Mouse (Mus musculus) neural tube, embryonic 10.5 days (tissue): ENCODE results near the gene Scd1.
A peak's percentile ranks its signal among the peaks of the same experiment; 100 is the strongest.

ENCODE experiments used
- DNase-seq: peaks from one replicate; pipeline ENCODE4 v3.0.0-alpha.2; 2017; ENCODE audit warnings: low spot score; ENCODE audit errors: extremely low spot score

Gene Scd1

DNA sequence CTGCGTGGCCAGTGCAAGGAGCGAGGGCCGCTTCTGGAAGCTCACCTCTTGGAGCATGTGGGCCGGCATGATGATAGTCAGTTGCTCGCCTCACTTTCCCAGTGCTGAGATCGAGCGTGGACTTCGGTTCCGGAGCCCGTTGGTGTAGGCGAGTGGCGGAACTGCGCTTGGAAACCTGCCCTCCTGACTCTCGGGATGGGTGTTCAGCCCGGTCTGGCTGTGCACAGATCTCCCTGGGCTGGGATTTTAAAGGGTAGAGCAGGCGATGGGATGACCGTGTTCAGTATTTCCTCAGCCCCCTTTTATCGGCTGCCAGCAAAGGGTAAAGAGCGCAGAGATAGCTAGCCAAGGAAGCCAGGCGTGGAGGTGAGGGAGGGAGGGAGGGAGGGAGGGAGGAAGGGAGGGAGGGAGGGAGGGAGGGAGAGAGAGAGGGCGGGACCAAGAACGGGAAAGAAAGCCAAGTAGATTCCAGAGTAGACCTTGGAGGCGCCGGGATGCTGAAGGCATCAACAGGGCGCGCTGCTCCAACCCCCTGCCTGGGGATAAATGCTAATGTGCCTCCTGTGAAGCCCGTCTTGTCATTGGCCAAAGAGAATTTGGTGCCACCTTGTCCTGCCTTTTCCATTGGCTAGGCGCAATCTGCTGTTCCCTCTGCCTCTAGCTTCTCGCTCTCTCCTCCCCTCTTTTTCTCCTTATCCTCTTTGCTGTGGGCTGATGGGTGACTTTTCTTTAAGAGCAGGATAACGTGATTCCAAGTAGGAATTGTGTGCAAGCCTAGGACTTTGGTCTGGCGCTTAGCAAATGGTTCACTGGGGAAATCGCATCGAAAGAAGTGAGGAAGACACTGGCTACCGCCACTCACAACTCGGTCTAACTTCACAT, at the start of gene Scd1:
Gene Scd1 (minus strand): TSS at position 539 of the 882 bp plus-strand sequence.
- peak; percentile 77 for DNase-seq

DNA sequence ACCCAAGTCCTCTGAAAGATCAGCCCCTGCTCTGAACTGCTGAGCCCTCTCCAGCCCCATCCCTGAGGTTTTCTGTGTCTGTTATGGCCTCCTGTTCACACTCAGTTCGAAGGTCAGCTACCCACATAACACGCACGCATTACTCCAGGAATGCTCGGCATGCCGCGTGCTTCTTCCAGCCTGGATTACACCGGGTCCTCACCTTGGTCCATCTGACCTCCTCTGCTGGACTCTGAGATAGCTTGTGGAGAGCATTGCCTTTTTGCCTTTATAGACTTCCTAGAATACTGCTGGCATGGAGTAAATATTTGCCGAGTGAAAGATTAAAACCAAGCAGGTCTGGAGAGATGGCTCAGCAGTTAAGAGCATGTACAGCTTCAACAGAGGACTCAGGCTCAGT, 47.7 kb upstream of the Scd1 start:
- no peak for DNase-seq

DNA sequence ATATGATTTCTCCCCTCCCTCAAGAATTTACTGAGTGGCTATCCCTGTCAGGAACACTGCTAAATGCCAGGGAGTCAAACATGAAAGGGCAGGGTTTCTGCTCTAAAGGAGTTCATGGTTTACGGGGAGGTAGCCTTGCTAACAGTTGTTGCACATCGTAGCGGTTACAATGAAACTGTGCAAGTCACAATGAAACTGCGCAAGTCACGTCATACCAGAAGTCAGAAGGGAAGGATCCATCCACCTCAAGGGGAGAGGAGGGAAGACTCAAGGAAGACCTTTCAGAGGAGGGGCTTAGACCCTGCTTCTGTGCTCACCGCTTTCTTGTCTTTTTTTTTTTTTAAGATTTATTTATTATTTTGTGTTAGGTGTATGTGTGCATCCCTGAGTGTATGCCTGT, 47.2 kb upstream of the Scd1 start:
- DNase-seq: no peak

DNA sequence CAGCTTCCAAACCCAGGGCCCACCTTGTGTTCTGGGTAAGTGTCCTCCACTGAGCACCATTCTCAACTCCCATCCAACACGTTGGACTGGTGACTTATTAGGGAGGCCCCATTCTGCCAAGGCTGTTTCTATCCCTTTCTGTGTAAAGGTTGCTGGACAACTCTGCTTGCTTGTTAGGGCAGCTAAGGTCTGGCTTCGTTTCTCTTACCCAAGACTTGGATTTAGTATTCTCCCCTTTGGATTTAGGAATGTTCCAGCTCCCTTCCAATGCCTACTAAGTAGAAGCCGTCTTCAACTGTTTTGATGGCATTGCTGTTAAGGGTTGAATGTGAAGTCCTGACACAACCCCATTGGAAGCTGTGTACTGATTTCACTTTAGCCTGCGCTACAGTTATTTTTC, 40.2 kb upstream of the Scd1 start:
- no peak for DNase-seq

DNA sequence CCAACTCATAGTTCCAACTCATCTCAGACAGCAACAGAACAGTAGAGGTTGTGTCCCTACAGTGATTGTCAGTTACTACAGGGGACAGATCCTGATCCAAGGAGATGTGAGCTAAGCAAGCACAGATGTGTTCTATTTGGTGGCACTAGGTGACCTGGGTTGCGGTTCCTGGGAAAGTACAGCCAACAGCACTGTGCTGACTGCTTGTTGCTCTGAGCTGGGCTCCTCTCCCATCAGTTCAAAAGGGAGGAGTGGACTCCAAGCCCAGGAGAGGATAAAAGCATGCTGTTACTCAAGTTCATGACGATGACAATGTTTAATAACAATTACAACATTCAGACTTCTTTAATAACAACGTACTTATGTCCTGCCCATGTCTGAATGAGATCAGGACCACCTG, 38.1 kb upstream of the Scd1 start:
- no peak for DNase-seq

DNA sequence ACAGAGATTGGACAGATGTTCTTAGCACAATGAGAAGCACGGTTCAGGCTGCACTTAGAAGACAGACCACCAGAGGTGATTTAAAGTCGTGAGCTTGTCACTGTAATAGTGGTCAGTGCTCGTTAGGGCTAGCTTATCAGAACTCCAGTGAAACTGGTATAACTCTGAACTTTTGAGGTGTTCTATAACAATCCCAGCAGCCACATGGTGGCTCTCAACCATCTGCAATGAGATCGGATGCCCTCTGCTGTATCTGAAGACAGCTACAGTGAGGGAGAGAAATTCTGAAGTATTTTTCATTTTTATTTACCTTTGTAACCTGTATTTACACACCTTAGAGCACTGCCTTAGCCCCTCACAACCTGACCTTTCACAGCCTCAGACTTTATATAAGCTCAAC, 31.6 kb upstream of the Scd1 start:
- DNase-seq: no peak

DNA sequence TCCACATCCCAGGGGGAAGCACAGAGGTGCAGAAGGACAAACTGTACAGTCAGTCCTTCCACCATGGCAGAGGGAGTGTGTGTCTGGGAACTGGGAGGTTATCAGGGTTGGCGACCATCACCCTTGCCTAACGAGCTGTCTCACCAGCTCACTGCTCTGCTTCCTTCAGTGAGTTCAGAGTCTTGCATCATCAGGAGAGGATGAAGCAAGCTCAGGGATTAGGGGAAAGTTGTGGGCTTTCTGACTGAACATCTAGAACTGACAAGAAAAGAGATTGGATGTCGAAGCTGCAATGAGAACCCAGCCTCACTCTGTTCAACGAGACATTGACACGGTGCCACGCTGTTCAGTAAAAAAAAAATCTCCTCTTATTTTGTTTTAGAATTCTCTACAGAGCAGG, 30.3 kb upstream of the Scd1 start:
- DNase-seq: no peak

DNA sequence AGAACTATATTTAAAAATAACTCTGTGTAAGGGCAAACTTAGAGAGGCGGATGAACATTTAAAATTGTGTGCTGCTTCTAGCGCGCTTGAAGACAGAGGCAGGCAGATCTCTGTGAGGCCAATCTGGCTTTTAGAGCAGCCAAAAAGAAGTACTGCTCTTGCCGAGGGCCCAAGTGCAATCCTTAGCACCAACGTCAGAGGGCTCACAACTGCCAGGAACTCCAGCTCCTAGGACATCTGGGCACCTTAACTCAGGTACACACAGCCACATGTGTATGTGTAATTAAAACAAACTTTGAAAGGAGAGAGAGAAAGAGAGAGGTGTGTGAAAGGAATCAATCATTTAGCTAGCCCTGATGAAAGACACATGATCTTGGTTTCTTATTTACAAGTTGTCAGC, 24.4 kb upstream of the Scd1 start:
- no peak for DNase-seq

DNA sequence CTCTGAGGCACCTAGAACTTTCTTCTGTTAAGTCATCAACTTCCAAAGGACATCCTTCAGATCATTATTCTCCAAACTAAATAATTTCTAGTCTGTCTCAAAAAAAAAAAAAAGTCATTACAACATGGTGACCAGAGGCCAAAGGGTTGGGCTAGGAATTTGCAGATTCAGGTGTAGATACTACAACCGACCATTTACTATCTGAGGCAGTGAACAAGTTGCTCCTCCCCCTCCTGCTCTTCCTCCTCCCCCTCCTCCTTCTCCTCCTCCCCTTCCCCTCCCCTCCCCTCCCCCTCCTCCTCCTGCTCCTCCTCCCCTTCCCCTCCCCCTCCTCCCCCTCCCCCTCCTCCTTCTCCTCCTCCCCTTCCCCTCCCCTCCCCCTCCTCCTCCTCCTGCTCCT, 20.0 kb upstream of the Scd1 start:
- DNase-seq: no peak

DNA sequence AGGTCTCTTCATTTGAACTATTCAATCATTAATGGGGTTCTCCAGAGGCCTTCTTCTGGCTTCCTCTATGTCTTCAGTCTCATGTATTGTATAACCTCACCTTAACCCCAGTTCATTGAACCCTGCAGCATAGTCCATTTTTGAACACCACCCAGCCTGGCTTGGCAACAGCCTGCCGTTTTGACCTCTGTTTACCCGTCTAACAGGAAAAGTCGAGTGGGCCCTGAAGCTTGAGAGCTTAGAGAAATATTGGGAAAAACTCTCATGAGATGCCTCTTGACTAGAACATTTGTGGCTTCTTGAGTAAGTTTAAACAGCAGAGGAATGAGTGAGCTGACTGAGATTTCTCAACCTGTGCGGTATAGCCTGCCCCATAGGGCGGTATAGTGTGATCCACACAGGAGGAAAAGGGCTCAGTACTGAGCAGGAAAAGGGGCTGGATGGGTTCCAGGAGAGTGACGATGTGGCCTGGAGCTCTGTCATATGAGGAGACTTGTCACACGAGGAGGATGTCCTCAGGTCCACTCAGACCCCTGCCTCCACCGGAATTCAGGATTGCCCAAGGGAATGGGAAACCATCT, 14.5 kb upstream of the Scd1 start:
- DNase-seq: no peak

DNA sequence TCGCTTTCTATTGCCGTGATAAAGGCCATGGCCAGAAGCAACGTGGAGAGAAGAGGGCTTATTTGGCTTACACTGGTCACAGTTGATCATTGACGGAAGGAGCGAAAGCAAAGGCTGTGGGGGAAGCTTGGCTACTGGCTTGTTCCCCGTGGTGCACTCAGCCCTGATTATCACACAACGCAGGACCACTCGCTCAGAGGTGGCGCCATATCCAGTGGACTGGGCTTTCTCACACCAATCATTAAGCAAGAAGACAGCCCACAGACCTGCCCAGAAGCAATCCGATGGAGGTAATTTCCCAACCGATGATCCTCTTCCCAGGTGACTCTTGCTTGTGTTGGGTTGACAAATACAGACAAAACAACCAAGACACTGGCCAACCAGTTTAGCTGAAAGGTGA, 11.9 kb upstream of the Scd1 start:
- DNase-seq: no peak

DNA sequence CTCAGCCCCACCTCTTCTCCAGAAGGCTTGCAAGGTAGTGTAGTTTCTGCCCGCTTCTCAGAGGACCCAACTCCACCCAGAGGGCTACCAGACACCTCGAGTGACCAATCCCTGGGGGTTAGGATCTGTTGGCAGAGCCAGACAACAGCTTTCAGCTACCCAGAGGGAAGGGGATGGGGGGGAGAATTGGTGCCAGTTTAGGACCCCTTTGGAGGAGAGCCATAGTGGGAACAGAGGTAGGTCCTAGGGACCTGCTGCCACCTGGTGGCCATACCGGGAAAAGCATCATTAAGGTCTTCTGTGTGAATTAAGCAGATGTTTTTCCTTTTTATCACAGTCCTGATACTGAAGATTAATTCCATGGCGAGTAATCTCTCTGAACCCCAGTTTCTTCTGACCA, 11.3 kb upstream of the Scd1 start:
- peak; percentile 82 for DNase-seq

DNA sequence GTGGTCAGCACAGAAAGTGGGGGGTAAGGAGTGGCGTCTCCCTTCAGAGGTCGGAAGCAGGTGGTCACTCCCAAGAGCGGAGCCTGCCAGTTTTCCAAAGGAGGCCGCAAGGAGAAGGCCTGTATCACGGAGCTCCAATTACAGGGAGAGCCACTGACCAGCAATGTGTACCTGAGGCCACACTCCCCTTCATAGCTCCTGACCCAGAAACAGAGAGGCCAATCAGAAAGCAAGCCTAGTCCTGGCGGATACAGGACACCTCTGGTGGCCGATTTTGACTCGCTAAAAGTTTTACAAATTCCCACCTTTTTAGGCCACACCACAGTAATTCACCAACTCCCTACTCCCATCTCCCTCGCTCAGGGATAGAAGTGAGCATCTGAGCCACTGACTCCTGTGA, 10.9 kb upstream of the Scd1 start:
- no peak for DNase-seq

DNA sequence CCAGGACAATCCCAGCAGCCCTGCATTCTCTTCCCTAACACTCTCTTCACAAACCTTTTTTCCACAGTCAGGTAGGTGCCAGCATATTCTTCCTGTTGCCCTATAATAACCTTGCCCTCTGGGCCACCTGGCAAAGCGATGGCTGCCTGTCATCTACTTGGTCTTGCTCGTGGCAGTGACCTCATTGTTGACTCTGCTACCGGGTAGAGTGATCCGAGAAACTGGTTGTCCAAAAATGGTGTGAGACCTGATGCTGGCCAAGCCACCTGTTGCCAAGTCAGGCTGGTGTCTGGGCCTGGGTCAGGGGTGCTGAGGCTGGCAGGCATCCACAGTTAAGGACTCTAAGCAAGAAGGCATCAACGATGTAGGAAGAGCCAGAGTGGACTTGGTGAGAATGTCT, 10.4 kb upstream of the Scd1 start:
- no peak for DNase-seq

DNA sequence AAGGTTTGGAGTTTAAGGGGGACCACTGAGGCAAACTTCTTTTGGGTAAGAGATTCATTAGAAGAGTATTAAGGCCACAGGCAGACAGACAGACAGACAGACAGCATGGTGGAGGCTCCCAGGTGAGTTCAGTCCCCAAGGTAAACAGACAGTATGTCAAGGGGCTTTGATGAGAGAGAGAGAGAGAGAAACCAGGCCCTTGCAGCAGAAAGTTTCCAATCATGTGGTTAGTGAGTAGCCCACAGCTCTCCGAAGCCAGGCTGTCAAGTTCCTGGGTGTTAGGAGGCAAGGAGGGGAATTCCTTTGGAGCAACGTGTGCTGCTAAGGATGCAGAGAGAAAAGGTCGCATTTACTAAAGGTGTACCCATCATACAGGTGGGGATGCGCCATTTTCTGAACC, 9.8 kb upstream of the Scd1 start:
- no peak for DNase-seq

DNA sequence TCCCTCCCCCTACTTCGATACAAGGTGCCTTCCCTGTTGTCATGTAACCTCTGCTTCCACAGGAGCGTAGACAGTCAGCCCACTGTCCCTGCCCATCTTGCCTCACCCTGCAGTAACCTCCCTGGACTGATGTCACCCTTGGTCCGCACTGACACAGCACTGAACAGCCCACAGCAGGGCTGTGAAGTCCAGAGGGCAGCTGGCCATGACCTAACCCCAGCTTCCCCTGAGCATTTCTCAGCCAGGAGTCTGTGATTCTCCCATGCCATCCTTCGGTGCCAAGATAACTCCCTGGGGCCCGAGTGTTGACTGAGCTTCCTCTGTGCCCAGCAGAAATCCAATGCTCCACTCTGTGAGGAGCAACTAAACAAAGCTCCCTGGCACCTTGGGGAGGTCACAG, 8.6 kb upstream of the Scd1 start:
- no peak for DNase-seq

DNA sequence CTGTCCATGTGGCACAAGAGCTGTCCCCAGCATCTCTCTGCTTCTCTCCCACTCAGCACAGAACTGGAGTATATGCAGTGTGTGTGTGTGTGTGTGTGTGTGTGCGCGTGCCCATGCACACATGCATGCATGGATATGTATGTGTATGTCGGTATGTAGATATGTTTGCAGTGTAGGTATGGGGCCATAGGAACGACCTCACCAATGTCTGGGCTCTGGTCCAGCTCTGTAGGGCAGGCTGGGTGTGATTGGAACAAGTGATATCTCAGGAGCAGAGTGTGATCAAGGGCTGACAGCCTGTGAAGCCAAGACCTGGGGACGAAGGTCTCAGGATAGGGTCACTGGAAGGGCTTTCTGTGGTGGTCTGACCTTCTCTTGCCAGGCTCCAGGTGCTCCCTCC, 7.8 kb upstream of the Scd1 start:
- DNase-seq: no peak

DNA sequence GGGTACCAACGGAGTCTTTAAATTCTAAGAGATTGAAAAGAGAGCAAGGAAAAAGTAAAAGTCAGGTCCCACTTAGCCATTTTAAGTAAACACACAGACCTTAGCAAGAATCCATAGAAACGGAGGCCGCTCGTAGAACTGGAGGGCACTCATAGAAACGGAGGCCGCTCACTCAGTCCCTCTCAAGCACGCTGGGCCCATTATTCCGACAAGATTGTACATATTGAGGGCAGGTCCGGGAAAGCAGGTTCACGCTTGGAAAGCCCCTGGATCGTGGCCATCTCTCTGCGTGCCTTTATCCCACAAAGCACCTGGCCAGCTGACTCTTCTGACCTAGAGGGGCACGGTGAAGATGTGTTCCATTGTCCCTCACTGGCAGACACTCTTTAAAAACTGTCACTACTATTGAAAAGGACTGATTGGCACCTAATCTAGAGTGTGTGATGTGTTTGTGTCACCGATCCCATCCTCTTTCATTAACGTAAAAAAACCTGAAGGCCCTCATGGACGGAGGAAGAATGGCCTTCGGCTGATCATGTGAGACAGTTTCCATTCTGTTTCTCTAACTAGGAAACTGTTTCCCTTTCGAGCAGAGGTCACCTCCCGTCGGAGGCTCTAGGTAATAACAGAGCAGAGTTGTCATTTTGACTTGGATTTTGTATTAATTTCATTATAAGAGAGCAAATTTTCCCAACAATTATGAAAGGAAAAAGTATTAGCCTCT, 2.8 kb upstream of the Scd1 start:
- DNase-seq: no peak

DNA sequence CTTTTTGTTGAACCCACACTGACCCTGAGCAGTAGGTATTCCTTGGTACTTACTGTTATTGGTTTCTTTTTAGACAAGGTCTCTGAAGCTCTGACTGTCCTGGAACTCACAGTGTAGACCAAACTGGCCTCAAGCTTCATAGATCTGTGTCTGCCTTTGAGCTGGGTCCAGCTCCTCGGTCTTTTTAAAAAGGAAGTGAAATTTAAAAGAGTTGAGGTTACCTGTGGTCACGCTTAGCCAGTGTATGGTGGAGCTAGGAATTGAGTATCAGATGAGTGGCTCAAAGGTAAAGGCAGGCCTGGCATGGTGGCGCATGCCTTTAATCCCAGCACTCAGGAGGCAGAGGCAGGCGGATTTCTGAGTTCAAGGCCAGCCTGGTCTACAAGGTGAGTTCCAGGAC, 916 bp upstream of the Scd1 start:
- no peak for DNase-seq

DNA sequence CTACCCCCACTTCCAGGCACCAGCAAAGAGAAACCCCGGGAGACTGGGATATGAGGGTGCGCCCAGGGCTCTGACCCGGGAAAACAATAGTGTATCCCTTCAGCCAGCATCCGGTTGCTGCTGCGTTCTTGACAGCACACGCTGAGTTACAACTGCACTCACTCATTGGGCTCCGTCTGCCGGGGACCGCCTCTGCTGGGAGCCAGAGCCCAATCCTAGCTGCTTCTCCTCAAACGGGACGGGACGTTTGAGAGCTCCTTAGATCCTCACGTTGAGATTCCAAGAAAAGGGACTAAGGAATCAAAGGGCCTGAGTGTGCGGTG, 505 bp upstream of the Scd1 start:
- DNase-seq: peak; percentile 63

DNA sequence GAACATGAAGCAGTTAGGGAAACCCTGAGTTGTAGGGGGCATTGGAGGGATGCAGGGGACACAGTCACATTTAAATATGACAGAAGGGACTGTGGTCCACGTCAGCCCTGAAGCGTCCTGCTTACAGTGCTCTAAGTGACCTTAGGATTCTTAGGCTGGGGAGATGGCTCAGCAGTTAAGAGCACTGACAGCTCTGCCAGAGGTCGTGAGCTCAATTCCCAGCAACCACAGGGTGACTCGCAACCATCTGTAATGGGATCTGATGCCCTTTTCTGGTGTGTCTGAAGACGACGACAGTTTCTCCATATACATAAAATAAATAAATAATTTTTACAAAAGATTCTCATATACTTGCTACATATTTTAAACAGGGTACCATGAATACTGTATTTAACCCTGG, 4.1 kb downstream of the Scd1 start:
- DNase-seq: no peak

DNA sequence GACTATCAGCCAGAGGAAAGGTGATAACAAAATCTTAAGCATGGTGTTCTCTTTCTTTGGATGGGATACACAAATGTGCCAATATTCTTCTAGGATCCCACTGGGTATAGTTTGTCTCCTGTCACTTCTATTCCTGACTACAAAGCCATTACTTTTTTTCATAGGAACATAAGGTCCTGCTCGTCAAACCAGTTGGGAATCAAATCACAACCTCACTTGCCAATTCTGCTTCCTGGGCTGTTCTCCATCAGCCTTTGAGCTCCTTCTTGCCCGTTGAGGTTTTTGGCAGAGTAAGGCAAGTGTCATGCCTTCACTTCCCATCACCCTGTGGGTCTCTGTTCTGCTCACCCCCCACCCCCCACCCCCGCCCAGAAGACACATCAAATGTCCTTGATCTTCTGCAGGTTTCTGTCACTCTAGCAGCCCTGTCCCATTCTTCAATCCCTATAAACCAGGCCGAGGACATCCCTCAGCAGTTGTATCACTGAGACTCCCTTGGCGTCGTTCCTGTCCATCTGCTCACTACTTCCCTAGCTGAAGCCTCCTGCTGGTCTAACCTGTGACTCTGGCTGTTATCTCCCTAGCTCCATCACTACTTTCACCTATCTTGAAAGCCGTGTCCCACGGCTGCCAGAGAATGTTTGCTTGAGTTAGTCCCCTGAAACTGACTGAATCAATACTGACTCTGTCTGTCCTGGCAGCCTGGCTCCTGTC, 7.0 kb downstream of the Scd1 start:
- DNase-seq: no peak
